8 mouse cellular contexts compared by ENCODE assay signal in the genomic region with DNA sequence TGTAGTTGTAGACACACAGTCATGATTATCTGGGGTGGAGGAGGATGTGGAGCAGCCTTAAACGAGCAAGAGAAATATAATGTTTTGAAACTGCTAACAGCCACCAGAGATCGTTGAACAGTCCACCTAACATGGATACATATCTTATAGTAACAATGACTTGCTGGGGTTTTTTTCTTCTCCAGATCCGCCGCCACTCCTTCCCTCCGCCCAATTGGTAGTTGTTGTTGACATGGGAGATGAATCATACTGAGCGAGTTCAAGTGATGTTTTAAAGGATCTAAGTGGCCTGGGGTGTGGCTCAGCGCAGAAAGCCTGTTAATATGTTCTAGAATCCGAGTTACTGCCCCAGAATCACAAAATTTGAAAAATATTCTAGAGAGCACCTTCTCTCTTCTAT. TPM values are rescaled to one million over a fixed set of nuclear protein-coding genes. Genes with fewer than 3 reads are reported as not detected.
DNase-seq lines count a peak whose midpoint lies in the region; ATAC-seq lines count a peak whose summit lies in the region.

No protein-coding gene starts in this region.

- no peaks in the 10 kb centered on the region; the same call in 1 of the 2 replicates for H3K36me3 ChIP-seq in neural tube, embryonic 11.5 days (ENCODE audit: control insufficient read depth, insufficient read depth, low read length)
- peaks cover 14% of the 10 kb centered on the region; the same call in 1 of the 2 replicates for H3K36me3 ChIP-seq in embryonic facial prominence, embryonic 14.5 days (ENCODE audit: control insufficient read depth, insufficient read depth, low read length)
- H3K36me3 ChIP-seq in limb, embryonic 13.5 days: peaks cover 23% of the 10 kb centered on the region
- H3K36me3 ChIP-seq in neural tube, embryonic 12.5 days: peaks cover 6% of the 10 kb centered on the region; the same call in 1 of the 2 replicates

- no peaks in the 10 kb centered on the region for H3K9me3 ChIP-seq in neural tube, embryonic 11.5 days (ENCODE audit: control insufficient read depth, low read length)
- H3K9me3 ChIP-seq in embryonic facial prominence, embryonic 14.5 days (ENCODE audit: control insufficient read depth, low read length): no peaks in the 10 kb centered on the region
- H3K9me3 ChIP-seq in limb, embryonic 13.5 days: no peaks in the 10 kb centered on the region
- H3K9me3 ChIP-seq in neural tube, embryonic 12.5 days: no peaks in the 10 kb centered on the region

- H3K27me3 ChIP-seq in neural tube, embryonic 11.5 days (ENCODE audit: control insufficient read depth, insufficient read depth, low read length): no peaks in the 10 kb centered on the region
- H3K27me3 ChIP-seq in embryonic facial prominence, embryonic 14.5 days (replicated peaks; ENCODE audit: control insufficient read depth, insufficient read depth, low read length): no peaks in the 10 kb centered on the region
- H3K27me3 ChIP-seq in limb, embryonic 13.5 days: no peaks in the 10 kb centered on the region
- H3K27me3 ChIP-seq in neural tube, embryonic 12.5 days (replicated peaks): no peaks in the 10 kb centered on the region

- peak overlapping the region; percentile 48 for H3K4me3 ChIP-seq in neural tube, embryonic 11.5 days (ENCODE audit: low read depth, low read length)
- peak overlapping the region; percentile 73 for H3K4me3 ChIP-seq in embryonic facial prominence, embryonic 14.5 days (ENCODE audit: low read depth, low read length)
- H3K4me3 ChIP-seq in limb, embryonic 13.5 days: peak overlapping the region; percentile 69
- peak overlapping the region; percentile 62 for H3K4me3 ChIP-seq in neural tube, embryonic 12.5 days

- H3K27ac ChIP-seq in neural tube, embryonic 11.5 days (ENCODE audit: low read depth, low read length): no peak overlapping the region
- H3K27ac ChIP-seq in embryonic facial prominence, embryonic 14.5 days (replicated peaks; ENCODE audit: low read depth, low read length): peak overlapping the region; percentile 78
- peak overlapping the region; percentile 73; the same call in 1 of the 2 replicates for H3K27ac ChIP-seq in limb, embryonic 13.5 days
- H3K27ac ChIP-seq in neural tube, embryonic 12.5 days: no peak overlapping the region

- H3K4me2 ChIP-seq in neural tube, embryonic 11.5 days (ENCODE audit: low read depth): peak overlapping the region; percentile 62
- peak overlapping the region; percentile 93 for H3K4me2 ChIP-seq in embryonic facial prominence, embryonic 14.5 days (ENCODE audit: low read depth, low read length)
- peak overlapping the region; percentile 86 for H3K4me2 ChIP-seq in limb, embryonic 13.5 days (replicated peaks)
- H3K4me2 ChIP-seq in neural tube, embryonic 12.5 days (replicated peaks): peak overlapping the region; percentile 66

- H3K9ac ChIP-seq in neural tube, embryonic 11.5 days (ENCODE audit: low read length): peak overlapping the region; percentile 60
- peak overlapping the region; percentile 83 for H3K9ac ChIP-seq in embryonic facial prominence, embryonic 14.5 days (ENCODE audit: low read depth, low read length)
- H3K9ac ChIP-seq in limb, embryonic 13.5 days: peak overlapping the region; percentile 85
- H3K9ac ChIP-seq in neural tube, embryonic 12.5 days: peak overlapping the region; percentile 64

- no peak for ATAC-seq in neural tube, embryonic 11.5 days (ENCODE audit: insufficient read depth, low FRiP score, low TSS enrichment)
- ATAC-seq in embryonic facial prominence, embryonic 14.5 days (ENCODE audit: low read depth): no peak
- no peak for ATAC-seq in limb, embryonic 13.5 days (ENCODE audit: low FRiP score, low read depth)
- ATAC-seq in neural tube, embryonic 12.5 days (ENCODE audit: low FRiP score, low read depth): no peak

- DNase-seq in neural tube, embryonic 11.5 days (ENCODE audit: low spot score): no peak
- no peak for DNase-seq in neural tube, embryonic 10.5 days (ENCODE audit: extremely low spot score, low spot score)
- no peak for DNase-seq in embryonic facial prominence, embryonic 14.5 days (ENCODE audit: low spot score)
- no peak for DNase-seq in cerebellum, postnatal 25 days
- DNase-seq in urinary bladder, postnatal 4 days (ENCODE audit: low spot score in 2 of 2): no peak
- DNase-seq in kidney, adult 11 months: no peak

- 50% methylated on average over 8 of the region's 8 CpGs for WGBS in neural tube, embryonic 11.5 days
- 36% methylated on average over 8 of the region's 8 CpGs for WGBS in embryonic facial prominence, embryonic 14.5 days
- WGBS in limb, embryonic 13.5 days: 40% methylated on average over 8 of the region's 8 CpGs
- WGBS in neural tube, embryonic 12.5 days: 54% methylated on average over 8 of the region's 8 CpGs

- H3K4me1 ChIP-seq in neural tube, embryonic 11.5 days (ENCODE audit: control insufficient read depth, insufficient read depth, low read length): peaks cover 9% of the 10 kb centered on the region
- peaks cover 23% of the 10 kb centered on the region for H3K4me1 ChIP-seq in embryonic facial prominence, embryonic 14.5 days (ENCODE audit: control insufficient read depth, insufficient read depth, low read length)
- peaks cover 50% of the 10 kb centered on the region for H3K4me1 ChIP-seq in limb, embryonic 13.5 days
- peaks cover 35% of the 10 kb centered on the region for H3K4me1 ChIP-seq in neural tube, embryonic 12.5 days

RNA-seq across cellular contexts. Expression of a gene that starts 2.8 kb away (rescaled TPM):
- 53.3 and 54.7 TPM in 2 replicates for polyA plus RNA-seq in neural tube, embryonic 11.5 days (2014; fragmentation: Nextera tagmentation; extraction: Ambion mirVana)
- polyA plus RNA-seq in embryonic facial prominence, embryonic 14.5 days (2014; fragmentation: Nextera tagmentation; extraction: Ambion mirVana): 58.3 and 67.6 TPM in 2 replicates
- 64.5 and 65.7 TPM in 2 replicates for polyA plus RNA-seq in limb, embryonic 13.5 days (2015; fragmentation: Nextera tagmentation; extraction: Ambion mirVana)
- polyA plus RNA-seq in neural tube, embryonic 12.5 days (2016; fragmentation: Nextera tagmentation; extraction: Ambion mirVana): 50.0 and 50.9 TPM in 2 replicates

Comparison
In these comparisons a context has a peak if more than half of its experiments do, and no peak if none do; other contexts are left out.
1. H3K27ac ChIP-seq: peak in embryonic facial prominence, embryonic 14.5 days (single experiment) and limb, embryonic 13.5 days (single experiment); none in neural tube, embryonic 11.5 days (single experiment) and neural tube, embryonic 12.5 days (single experiment).
2. Peak in every context shown above with its lines, with median percentiles within 50 percentile points of each other: H3K4me2 ChIP-seq, H3K4me3 ChIP-seq and H3K9ac ChIP-seq.